Mouse (Mus musculus) liver, embryonic 11.5 days (tissue): Measurements from ENCODE around the gene Bcar3. TPM values are rescaled to one million over a fixed set of nuclear protein-coding genes. Genes with fewer than 3 reads are reported as not detected.
A peak's percentile ranks its signal among the peaks of the same experiment; 100 is the strongest.

Experiments used
- ATAC-seq: fragments of 200-750 bp; cut with Nextera tagmentation; replicated peaks from 2 replicates; pipeline ENCODE4 v1.8.0; 2017; ENCODE audit warnings: moderate number of reproducible peaks, mild to moderate bottlenecking, moderate TSS enrichment, moderate library complexity; ENCODE audit not compliant: low FRiP score
- DNase-seq: peaks from one replicate; pipeline ENCODE4 v3.0.0-alpha.2; 2017; ENCODE audit warnings: low spot score
- H3K27ac ChIP-seq: fragments of 300-500 bp; sonication (generic); 2 replicates; pipeline ENCODE4 v1.5.1; 2014; ENCODE audit warnings: mild to moderate bottlenecking, low read depth, low read length, control low read depth
- H3K27me3 ChIP-seq: fragments of 300-500 bp; sonication (generic); replicated peaks from 2 replicates; pipeline ENCODE4 v1.6.1; 2014; ENCODE audit warnings: low read length, mixed read lengths; ENCODE audit not compliant: control insufficient read depth, insufficient read depth
- H3K36me3 ChIP-seq: fragments of 300-500 bp; sonication (generic); 2 replicates; pipeline ENCODE4 v1.6.1; 2014; ENCODE audit warnings: mild to moderate bottlenecking, low read length, moderate library complexity, mixed read lengths; ENCODE audit not compliant: control insufficient read depth, insufficient read depth
- H3K4me1 ChIP-seq: fragments of 300-500 bp; sonication (generic); replicated peaks from 2 replicates; pipeline ENCODE4 v1.6.1; 2014; ENCODE audit warnings: low read length, mixed read lengths; ENCODE audit not compliant: control insufficient read depth, insufficient read depth
- H3K4me2 ChIP-seq: fragments of 300-500 bp; sonication (generic); 2 replicates; pipeline ENCODE4 v1.6.1; 2014; ENCODE audit warnings: mild to moderate bottlenecking, control low read depth, moderate library complexity
- H3K4me3 ChIP-seq: fragments of 300-500 bp; sonication (generic); 2 replicates; pipeline ENCODE4 v1.5.1; 2014; ENCODE audit warnings: low read depth, low read length, control low read depth
- H3K9ac ChIP-seq: fragments of 300-500 bp; sonication (generic); 2 replicates; pipeline ENCODE4 v1.6.1; 2014; ENCODE audit warnings: low read depth, low read length, control low read depth
- H3K9me3 ChIP-seq: fragments of 300-500 bp; sonication (generic); 2 replicates; pipeline ENCODE4 v1.6.1; 2016; ENCODE audit warnings: low read length, inconsistent platforms, mixed read lengths; ENCODE audit not compliant: control insufficient read depth
- WGBS: fragments of 180-500 bp; shearing (Covaris S2); extraction: QIAGEN DNeasy Blood & Tissue Kit; methylation state at CpG from one replicate; pipeline ENCODE4 v1.1.7; 2014; 5-methylcytosine and 5-hydroxymethylcytosine counted together
- polyA plus RNA-seq: library from polyadenylated mRNA; unstranded; fragments of >200 nt; fragmentation: Nextera tagmentation; extraction: Ambion mirVana; gene quantifications from 2 replicates; pipeline ENCODE4 v1.2.1, GENCODE M21; 2014

Gene Bcar3
- polyA plus RNA-seq, 1 experiment from 2014 or later: 10.1 TPM

DNA sequence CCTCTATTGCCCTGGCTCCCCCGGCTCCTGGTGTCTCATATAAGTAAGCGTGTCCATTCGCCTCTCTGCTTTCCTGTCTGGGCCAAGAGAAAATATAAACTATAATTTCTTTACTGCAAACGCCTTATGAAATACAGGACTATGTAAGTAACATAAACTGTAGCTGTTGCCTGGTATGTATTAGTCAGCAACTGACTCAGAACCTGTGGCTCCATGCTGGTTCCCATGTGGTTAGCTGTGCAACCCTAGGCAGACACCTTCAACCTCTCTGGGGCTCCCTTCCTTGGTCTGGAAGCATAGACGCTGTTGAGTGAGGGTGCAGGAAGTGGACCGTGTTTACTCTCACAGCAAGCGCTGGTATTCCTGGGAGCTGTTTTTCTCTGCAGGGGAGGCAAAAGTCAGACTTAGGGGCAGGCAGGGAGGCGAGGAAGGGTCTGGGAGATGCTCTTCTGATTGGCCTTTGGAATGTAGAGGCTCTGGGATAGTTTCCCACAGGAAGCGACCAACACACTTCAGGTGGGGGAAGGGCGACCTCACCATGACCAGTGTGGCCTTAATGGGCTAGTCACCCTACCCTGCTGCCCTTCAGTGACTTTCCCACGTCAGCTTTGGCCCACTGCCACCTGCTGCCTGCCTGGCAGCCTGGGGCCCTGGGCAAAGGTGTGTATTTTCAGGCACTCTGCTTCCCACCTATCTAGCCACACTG lies 215.8 kb downstream of the Bcar3 start:
- 50% methylated on average over 11 of the region's 11 CpGs for WGBS
- no peak overlapping the region for H3K4me3 ChIP-seq
- H3K36me3 ChIP-seq: no peaks in the 10 kb centered on the region
- no peak overlapping the region for H3K9ac ChIP-seq
- H3K27me3 ChIP-seq: no peaks in the 10 kb centered on the region
- ATAC-seq (peak; percentile 19; the same call in 1 of the 2 replicates), DNase-seq (no peak)
- H3K9me3 ChIP-seq: no peaks in the 10 kb centered on the region
- H3K4me2 ChIP-seq: peak overlapping the region; percentile 34
- peak overlapping the region; percentile 56 for H3K27ac ChIP-seq
- peaks cover 30% of the 10 kb centered on the region for H3K4me1 ChIP-seq

GRCm38 (mm10) chr3:122510240-122510750 lies 216.4 kb downstream of the Bcar3 start:
- Histone ChIP-seq H3K27ac (peak overlapping the region; percentile 28; the same call in 1 of the 2 replicates), H3K4me2 (peak overlapping the region; percentile 34), H3K27me3 (no peaks in the 10 kb centered on the region), H3K9me3 (no peaks in the 10 kb centered on the region), H3K4me1 (peaks cover 28% of the 10 kb centered on the region), H3K36me3 (no peaks in the 10 kb centered on the region), H3K9ac (no peak overlapping the region), H3K4me3 (no peak overlapping the region)
- ATAC-seq (peak; percentile 33; the same call in 1 of the 2 replicates), DNase-seq (no peak)
- WGBS: 45% methylated on average over 14 of the region's 14 CpGs

GRCm38 (mm10) chr3:122510932-122511331 lies 217.0 kb downstream of the Bcar3 start:
- H3K4me2 ChIP-seq: no peak overlapping the region
- ATAC-seq: no peak
- no peaks in the 10 kb centered on the region for H3K36me3 ChIP-seq
- peaks cover 32% of the 10 kb centered on the region for H3K4me1 ChIP-seq
- no peak for DNase-seq
- 63% methylated on average over 10 of the region's 10 CpGs for WGBS
- H3K27ac ChIP-seq: peak overlapping the region; percentile 28; the same call in 1 of the 2 replicates
- H3K27me3 ChIP-seq: no peaks in the 10 kb centered on the region
- H3K4me3 ChIP-seq: no peak overlapping the region
- H3K9ac ChIP-seq: no peak overlapping the region
- H3K9me3 ChIP-seq: no peaks in the 10 kb centered on the region

DNA sequence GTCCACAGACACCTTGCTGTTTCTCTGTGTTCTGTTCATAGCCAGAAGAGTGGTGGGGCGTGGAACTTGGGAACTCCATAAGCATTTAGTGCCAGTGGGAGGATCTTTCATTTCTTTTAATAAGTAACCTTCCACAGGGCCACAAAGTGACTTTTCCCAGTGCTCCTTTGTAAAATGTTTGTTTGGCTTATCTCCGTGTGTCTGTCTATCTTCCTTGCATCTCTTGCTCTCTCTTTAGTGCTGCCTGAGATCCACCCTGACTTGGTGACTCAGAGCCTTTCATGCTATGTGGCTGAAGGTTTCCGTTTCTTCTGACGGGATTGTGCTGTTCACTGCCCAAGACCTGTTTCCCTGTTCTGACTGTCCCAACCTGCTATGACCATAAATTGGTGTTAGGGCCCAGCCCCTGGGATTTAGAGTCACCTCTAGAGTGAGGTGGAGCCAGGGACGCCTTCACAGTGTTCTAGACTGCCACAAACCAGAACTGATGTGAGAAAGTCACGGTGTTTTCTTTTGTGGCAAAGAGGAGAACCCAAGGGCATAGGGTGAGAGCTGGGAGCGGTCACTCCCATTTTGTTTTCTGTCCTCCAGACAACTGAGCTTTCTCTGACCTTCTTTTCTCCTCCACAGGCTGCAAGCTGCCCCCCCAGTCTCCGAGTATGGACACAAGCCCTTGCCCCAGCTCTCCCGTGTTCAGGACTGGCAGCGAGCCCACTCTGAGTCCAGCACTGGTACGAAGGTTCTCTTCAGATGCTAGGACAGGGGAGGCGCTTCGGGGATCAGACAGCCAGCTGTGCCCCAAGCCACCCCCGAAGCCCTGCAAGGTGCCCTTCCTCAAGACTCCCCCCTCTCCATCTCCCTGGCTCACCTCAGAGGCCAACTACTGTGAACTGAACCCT lies 218.0 kb downstream of the Bcar3 start:
- no peak overlapping the region for H3K4me3 ChIP-seq
- H3K4me2 ChIP-seq: no peak overlapping the region
- H3K27ac ChIP-seq: no peak overlapping the region; the same call in 1 of the 2 replicates
- DNase-seq: no peak
- no peak overlapping the region for H3K9ac ChIP-seq
- H3K36me3 ChIP-seq: no peaks in the 10 kb centered on the region
- no peak for ATAC-seq
- WGBS: 75% methylated on average over 14 of the region's 14 CpGs
- H3K4me1 ChIP-seq: peaks cover 34% of the 10 kb centered on the region
- H3K9me3 ChIP-seq: no peaks in the 10 kb centered on the region
- H3K27me3 ChIP-seq: no peaks in the 10 kb centered on the region

GRCm38 (mm10) chr3:122512725-122513375 lies 218.9 kb downstream of the Bcar3 start:
- Histone ChIP-seq H3K9ac (no peak overlapping the region), H3K27me3 (no peaks in the 10 kb centered on the region), H3K36me3 (no peaks in the 10 kb centered on the region), H3K4me3 (no peak overlapping the region), H3K4me1 (peaks cover 36% of the 10 kb centered on the region), H3K9me3 (no peaks in the 10 kb centered on the region), H3K27ac (no peak overlapping the region), H3K4me2 (no peak overlapping the region)
- 0 out of 2 replicates have a peak, but pooled peaks have one; percentile 33 for ATAC-seq
- 83% methylated on average over 16 of the region's 16 CpGs for WGBS
- no peak for DNase-seq

GRCm38 (mm10) chr3:122515568-122516326 lies 221.8 kb downstream of the Bcar3 start:
- Histone ChIP-seq H3K4me3 (no peak overlapping the region), H3K4me2 (no peak overlapping the region), H3K27me3 (no peaks in the 10 kb centered on the region), H3K9ac (no peak overlapping the region), H3K36me3 (no peaks in the 10 kb centered on the region), H3K27ac (no peak overlapping the region), H3K9me3 (no peaks in the 10 kb centered on the region), H3K4me1 (peaks cover 25% of the 10 kb centered on the region)
- WGBS: 65% methylated on average over 6 of the region's 6 CpGs
- no peak for ATAC-seq
- no peak for DNase-seq

DNA sequence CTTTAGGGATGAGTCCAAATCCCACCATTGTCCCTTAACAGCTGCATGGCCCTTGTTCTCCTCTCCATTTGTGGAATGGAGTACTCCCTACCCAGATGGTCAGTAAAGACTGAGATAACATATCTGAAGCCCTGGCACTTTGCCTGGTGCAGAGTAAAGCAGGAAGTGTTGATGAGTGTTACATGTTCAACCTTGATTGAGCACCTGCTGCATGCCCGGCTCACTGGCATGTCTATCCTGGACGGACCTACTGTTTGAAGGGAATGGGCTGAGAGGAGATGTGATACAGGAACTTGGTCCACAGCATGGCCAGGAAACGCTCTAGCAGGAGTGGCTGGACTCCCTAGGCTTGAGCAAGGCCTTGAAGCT lies 222.4 kb downstream of the Bcar3 start:
- H3K9ac ChIP-seq: no peak overlapping the region

GRCm38 (mm10) chr3:122517726-122518125 lies 223.8 kb downstream of the Bcar3 start:
- Histone ChIP-seq H3K9ac (no peak overlapping the region), H3K9me3 (no peaks in the 10 kb centered on the region), H3K27me3 (no peaks in the 10 kb centered on the region), H3K27ac (no peak overlapping the region), H3K36me3 (no peaks in the 10 kb centered on the region), H3K4me2 (no peak overlapping the region), H3K4me1 (peaks cover 12% of the 10 kb centered on the region), H3K4me3 (no peak overlapping the region)
- ATAC-seq (no peak), DNase-seq (no peak)
- 57% methylated on average over 4 of the region's 4 CpGs for WGBS

More for the DNA sequence above, 222.4 kb downstream of the Bcar3 start:
- Histone ChIP-seq H3K4me2 (no peak overlapping the region), H3K27me3 (no peaks in the 10 kb centered on the region), H3K4me1 (peaks cover 22% of the 10 kb centered on the region), H3K36me3 (no peaks in the 10 kb centered on the region), H3K4me3 (no peak overlapping the region), H3K9me3 (no peaks in the 10 kb centered on the region), H3K27ac (no peak overlapping the region)
- no peak for DNase-seq
- ATAC-seq: no peak
- 66% methylated on average over 3 of the region's 3 CpGs for WGBS
